Mouse (Mus musculus) ES-E14 (cell line): ENCODE results near the gene Ccdc175.

ENCODE experiments used
- HCFC1 ChIP-seq: IDR thresholded peaks from 2 replicates; pipeline ENCODE4 v1.6.1; 2012; ENCODE audit warnings: low read length, inconsistent platforms, borderline replicate concordance; ENCODE audit not compliant: insufficient read depth
- ZC3H11A ChIP-seq: IDR thresholded peaks from 2 replicates; pipeline ENCODE4 v1.6.1; 2012; ENCODE audit warnings: low read depth, mild to moderate bottlenecking, inconsistent platforms, low read length, borderline replicate concordance
- ZNF384 ChIP-seq: IDR thresholded peaks from 2 replicates; pipeline ENCODE4 v1.6.1; 2012; ENCODE audit warnings: low read depth, low read length, inconsistent platforms

- TF ChIP-seq ZC3H11A (no peak), HCFC1 (no peak), ZNF384 (peak; percentile 75)
Observed at GRCm38 (mm10) chr12:72053303-72053702, 131.5 kb downstream of the Ccdc175 start.
